Mouse (Mus musculus): ENCODE measurements around the gene Ccnjl.

Ccnjl gene

DNA sequence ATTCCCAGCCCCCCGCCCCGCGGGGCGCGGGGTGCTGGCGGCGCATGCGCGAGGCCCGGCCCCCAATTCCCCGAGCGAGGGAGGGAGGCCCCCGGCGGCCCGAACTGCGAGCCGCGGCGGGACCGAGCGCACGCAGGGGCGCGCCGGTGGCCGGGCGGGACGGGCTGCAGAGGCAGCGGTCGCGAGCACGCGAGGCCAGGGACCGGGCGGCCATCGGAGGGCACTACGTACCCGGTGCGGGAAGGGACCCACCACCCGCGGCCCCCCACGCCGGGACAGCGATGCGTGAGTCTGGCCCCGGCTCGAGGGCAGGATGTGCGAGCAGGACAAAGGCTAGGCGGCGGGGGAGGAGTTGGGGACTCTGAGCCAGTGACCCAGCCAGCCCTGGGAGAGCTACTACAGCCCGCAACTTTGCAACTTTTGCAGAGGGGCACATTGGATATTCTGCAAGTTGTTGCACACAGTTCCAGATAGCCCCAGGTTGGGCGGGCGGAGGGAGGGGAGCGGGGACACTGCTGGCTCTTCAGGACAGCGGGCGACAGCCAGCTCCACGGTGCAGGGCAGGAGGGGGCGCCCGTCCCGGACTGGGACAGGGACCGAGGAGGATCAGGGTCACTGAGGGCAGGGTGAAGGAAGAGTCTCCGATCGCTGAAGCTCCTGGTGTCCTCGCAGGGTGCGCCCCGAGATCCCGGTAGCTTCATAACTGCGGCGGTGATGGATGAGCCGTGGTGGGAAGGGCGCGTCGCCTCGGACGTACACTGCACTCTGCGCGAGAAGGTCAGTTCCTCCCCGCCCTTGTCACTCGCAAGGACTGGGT, at the start of gene Ccnjl:
Ccnjl (plus strand) TSS at position 102 of the 817 bp plus-strand sequence.
- in situ Hi-C loops (cut with MseI, MboI) = no loop called here

DNA sequence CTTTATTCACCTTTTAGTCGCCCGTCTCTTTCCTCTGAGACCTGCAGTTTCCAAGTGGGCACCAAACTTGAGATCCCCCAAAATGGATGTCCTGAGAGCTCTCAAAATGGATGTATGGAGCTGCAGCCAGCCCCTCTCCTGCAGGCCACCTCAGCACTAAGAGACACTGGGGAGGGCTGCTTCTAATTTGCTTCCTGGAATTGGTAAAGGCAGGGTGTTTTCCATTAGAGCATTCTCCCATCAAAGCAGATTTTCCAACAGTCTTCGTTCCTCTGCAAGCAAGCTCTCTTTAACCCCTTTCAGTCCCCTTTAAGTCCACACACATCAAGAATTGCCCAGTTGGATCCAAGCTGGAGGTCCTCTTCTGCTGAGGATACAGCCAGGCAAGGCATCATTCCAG, 49.2 kb upstream of the Ccnjl start:
- in situ Hi-C loops (cut with MseI, MboI) = no loop called here

GRCm38 (mm10) chr11:43480561-43480960, 48.0 kb upstream of the Ccnjl start:
- in situ Hi-C loops (cut with MseI, MboI) = no loop called here

GRCm38 (mm10) chr11:43481672-43482522, 46.7 kb upstream of the Ccnjl start:
- in situ Hi-C loops (cut with MseI, MboI) = no loop called here

- in situ Hi-C loops (cut with MseI, MboI) = no loop called here
Measured at GRCm38 (mm10) chr11:43483122-43483792, 45.3 kb upstream of the Ccnjl start.

GRCm38 (mm10) chr11:43484057-43484456, 44.5 kb upstream of the Ccnjl start:
- in situ Hi-C loops (cut with MseI, MboI) = no loop called here

DNA sequence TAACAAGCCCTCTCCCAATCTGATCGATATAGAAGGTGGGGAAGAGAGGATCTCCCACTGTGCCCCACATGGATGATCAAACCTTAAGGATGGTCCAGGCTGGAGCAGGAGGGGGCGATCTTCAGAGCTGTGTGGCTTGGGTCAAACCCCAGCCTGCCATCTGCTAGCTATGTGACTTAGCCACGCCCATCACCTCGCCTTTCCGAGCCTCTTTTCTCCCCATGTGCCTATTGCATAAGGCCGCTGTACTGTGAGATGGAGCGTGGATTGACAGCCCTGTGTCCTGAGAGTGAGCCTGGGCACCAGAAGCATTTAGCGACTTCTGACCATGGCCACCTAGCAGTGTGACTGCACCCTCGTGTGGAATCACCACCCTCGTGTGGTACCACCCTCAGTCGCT, 43.9 kb upstream of the Ccnjl start:
- in situ Hi-C loops (cut with MseI, MboI) = loop anchor here in 1 of 2 experiments (5.0 kb wide), 1 partner anchor 32 kb away; no protein-coding TSS in a partner anchor

GRCm38 (mm10) chr11:43485855-43486254, 42.7 kb upstream of the Ccnjl start:
- in situ Hi-C loops (cut with MseI, MboI) = loop anchor here in 1 of 2 experiments (5.0 kb wide), 1 partner anchor 34 kb away; no protein-coding TSS in a partner anchor

DNA sequence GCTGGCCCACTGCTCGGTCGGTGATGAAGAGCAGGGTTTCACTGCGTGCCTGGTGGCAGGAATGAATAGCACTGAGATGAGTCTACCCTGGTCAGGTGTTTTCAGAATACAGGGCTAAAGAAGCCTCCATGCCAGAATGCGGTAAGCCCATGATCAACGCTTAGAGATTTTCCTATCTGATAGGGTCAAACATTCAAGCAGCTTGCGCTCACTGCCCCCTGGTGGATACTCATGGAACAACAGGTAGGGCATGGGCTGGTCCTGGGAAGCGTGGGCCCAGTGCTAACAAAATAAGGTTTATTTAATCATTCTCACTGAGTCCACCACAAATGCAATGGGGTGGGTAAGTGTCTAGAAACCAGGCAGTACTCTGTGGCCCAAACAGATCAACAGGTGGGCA, 35.9 kb upstream of the Ccnjl start:
- in situ Hi-C loops (cut with MseI, MboI) = loop anchor here (10.0 kb wide), 1 partner anchor 92 kb away; the partner anchor contains the start of gene 4933415A04Rik (in 2 of the 2)

GRCm38 (mm10) chr11:43493815-43494409, 34.7 kb upstream of the Ccnjl start:
- in situ Hi-C loops (cut with MseI, MboI) = loop anchor here (10.0 kb wide), 1 partner anchor 91 kb away; the partner anchor contains the start of gene 4933415A04Rik (in 2 of the 2)

DNA sequence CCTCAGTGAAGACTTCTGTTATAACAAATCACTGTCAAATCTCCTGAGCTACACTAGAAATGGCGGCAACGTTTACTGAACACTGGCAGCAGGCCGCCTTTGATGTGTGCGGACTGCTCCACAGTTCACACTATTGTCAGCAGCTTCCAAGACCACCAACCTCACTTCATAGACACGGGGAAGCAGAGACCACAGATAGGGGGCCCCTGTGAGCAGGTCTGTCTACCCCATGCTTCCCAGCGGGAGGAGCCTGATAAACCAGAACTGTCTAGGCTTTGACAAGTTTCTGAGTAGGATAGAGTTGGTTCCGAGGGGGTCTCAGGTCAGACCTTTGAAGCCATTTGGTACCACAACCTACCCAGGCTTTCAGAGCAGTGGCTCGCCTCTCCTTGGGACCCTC, 33.5 kb upstream of the Ccnjl start:
- in situ Hi-C loops (cut with MseI, MboI) = loop anchor here (10.0 kb wide), 1 partner anchor 90 kb away; the partner anchor contains the start of gene 4933415A04Rik (in 2 of the 2)

DNA sequence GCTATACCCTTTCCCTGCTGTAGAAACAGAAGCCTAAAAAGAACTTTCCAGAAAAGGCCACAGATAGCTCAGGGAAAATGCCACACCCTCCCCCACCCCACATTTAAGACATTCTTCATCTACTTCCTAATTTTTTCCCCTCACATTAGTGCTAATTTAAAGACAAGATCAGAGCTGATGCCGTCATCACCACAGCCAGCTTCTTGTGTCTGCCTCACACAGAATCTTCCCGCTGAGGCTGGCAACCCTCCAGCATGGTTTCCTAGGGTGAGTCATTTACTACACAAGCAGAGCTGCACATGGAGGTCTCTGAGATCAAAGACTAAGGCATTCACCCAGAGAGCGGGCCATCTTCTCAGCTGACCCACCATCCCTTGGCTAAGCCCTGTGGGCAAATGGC, 33.1 kb upstream of the Ccnjl start:
- in situ Hi-C loops (cut with MseI, MboI) = loop anchor here (10.0 kb wide), 1 partner anchor 89 kb away; the partner anchor contains the start of gene 4933415A04Rik (in 2 of the 2)

DNA sequence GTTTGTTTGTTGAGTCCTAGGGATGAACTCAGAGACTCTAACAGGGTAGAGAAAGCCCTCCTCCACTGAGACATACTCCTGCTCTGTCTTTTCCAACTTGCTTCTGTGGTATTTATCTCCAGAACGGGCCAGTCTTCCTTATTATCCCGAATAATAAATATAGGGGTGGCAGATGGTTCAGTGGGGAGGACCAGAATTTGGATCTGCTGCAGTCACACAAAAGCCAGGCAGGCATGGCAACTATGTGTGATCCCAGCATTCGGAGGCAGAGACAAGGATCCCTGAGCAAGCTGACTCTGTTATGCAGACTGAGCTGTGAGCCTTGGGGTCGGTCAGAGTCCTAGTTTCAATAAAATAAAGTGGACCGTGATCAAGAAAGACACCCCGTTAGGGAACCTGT, 27.3 kb upstream of the Ccnjl start:
- in situ Hi-C loops (cut with MseI, MboI) = no loop called here

DNA sequence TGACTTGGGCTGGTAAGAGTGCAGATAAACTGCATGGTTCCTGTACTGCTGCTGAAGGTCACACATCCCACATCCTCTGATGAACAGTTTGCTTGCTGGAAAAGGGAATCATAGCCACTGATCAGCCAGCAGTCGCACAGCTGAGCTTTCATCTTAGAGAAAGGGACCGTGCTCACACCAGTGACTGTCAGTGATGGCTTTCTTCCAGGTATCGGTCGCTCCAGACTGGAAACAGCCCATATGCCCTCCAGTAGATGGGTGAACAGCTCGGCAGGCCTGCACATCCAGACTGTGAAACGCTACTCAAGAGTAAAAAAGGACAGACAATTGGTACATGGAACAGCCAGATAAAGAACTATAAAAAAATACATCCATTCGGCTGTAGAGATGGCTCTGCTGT, 23.4 kb upstream of the Ccnjl start:
- in situ Hi-C loops (cut with MseI, MboI) = no loop called here

DNA sequence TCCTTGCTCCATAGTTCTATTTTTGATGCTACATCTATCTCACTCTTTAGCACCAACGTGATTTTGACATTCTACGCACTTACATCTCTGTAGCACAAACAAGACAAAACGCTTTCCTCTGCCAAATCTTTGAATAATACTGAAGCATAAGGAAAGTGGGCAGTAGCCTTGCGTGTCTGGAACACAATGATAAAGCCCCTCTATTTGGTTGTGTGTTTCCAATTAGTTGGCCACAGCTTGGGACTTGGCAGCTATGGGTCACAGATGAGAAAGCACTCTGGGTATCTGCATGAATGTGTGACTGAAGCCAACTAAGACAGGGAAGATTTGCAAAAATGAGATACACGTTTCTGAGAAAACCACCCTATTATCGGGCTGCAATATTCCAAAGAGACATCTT, 20.6 kb upstream of the Ccnjl start:
- in situ Hi-C loops (cut with MseI, MboI) = no loop called here

- in situ Hi-C loops (cut with MseI, MboI) = no loop called here
Measured at GRCm38 (mm10) chr11:43509878-43510277, 18.7 kb upstream of the Ccnjl start.

DNA sequence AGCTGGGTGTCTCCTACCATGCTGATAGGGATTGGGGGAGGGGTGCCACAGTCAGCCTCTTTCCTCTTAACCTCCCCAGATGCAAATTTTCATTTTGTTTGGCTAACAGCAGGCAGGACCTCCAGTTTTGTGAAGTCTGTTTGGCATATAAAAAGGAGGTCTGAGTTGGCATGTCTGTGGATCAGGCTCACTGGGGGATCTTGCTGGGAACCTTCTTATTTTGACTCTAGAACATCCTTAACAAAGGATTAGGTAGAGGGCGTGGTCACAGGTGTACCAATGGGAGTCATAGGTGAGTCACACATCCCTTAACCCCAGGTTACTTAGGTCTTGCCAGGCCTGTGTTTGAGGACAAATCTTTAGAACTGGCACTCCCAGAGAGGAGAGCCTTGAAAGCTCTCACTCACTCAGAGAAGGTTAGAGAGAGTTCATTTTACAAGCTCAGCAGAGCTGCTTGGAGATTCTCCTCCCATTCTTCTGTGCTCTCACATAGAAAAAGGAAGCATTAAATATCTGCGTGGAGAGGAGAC, 15.9 kb upstream of the Ccnjl start:
- in situ Hi-C loops (cut with MseI, MboI) = no loop called here

DNA sequence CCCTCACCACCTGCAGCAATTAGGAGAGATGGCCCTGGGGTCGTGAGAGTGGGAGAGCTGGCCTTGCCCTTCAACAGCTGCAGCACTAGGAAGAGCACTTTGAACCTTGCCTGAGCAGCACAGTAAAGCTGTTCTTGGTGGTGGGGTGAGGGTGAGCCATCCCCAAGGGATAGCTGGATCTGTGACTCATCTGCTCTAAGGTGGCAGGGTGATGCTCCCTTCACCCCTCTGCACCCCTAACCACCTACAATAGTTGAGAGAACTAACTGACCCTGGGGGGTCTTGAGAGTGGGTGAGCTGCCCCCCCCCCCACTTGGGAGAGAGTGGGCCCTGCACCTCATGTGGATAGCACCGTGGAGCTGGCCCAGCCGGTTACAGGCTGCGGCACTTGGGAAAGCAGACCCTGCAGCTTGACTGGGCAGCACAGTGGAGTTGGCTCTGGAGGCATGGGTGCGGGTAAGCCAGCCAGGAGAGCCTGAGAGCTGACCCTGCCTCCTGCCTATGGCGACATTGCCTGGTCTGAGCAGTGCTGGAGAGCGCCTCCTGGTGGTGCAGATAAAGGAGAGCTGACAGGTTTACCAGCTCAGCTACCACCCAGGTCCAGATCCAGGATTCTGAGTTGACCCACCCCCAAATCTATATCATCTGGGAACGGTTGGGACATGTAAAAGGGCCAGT, 12.1 kb upstream of the Ccnjl start:
- in situ Hi-C loops (cut with MseI, MboI) = no loop called here

DNA sequence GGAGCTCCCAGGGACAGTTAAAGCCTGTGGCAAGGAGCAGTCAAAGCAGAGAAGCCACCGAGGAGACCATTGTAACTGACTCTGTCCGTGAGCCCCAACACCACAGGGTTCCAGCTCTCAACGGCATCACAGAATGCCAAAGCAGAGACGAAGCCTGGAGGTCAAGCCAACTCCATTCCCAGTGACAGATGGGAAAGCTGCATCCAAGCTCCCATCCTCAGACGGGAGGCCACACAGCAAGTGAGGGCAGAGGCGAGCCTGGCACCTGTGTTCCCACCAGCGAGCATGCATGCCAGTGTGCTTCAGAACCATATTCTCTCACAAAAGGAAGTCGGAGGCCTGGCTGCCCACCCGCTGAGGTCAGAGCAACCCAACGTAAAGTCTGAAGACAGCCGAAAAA, 10.9 kb upstream of the Ccnjl start:
- in situ Hi-C loops (cut with MseI, MboI) = no loop called here

GRCm38 (mm10) chr11:43518086-43518485, 10.5 kb upstream of the Ccnjl start:
- in situ Hi-C loops (cut with MseI, MboI) = no loop called here
